Mouse (Mus musculus) liver, postnatal 0 days (tissue): Measurements from ENCODE around the gene Spats2l.

ENCODE experiments used
- CTCF ChIP-seq: sonication (generic); IDR thresholded peaks from 2 replicates; pipeline ENCODE4 v1.5.1; 2016; ENCODE audit warnings: antibody characterized with exemption, low read depth
- EP300 ChIP-seq: IDR thresholded peaks from 2 replicates; pipeline ENCODE4 v1.6.1; 2016; ENCODE audit warnings: antibody characterized with exemption, low read depth, mild to moderate bottlenecking

DNA sequence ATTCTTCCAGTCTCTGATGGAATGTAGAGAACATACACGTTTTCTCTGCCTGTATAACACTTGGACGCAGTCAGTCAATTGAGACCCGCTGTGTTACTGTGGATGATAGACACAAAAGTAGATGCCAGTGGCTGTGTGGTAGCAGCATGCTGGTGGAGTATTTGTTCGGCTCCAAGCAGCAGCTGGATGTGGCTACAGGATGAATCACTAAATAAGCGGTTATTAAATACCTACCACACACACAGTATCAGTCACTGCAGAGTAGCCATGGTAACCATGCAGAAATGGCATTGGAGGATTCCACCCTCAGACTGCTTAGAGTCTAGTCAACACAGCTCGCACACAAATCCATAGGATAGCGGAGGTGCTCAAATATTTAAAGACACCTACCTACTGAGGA is 100.0 kb downstream of the Spats2l start:
- TF ChIP-seq EP300 (no peak), CTCF (no peak)
